Comparison of ENCODE assay signal across 31 mouse cellular contexts in genomic region chrX:72953464-72953863, GRCm38 (mm10). TPM values are rescaled to one million over a fixed set of nuclear protein-coding genes. Genes with fewer than 3 reads are reported as not detected.
DNase-seq lines count a peak whose midpoint lies in the region; ATAC-seq and TF ChIP-seq lines count a peak whose summit lies in the region.
"Had no signal": no experiment of that assay in that cellular context is flagged by ENCODE, and none has a peak within 500 bp of the region (broad histone marks: within the 10 kb centered on the region; RNA-seq: fewer than 3 reads in every experiment).

No protein-coding gene starts in this region.

- ATAC-seq in liver, embryonic 12.5 days = no peak
- no peak for ATAC-seq in hindbrain, postnatal 0 days
- ATAC-seq: hindbrain, embryonic 16.5 days; intestine, embryonic 16.5 days; midbrain, embryonic 15.5 days had no signal

- H3K79me2 ChIP-seq in liver, adult 2 months (ENCODE audit: control insufficient read depth, insufficient read depth, low read length) = no peaks in the 10 kb centered on the region

- no peaks in the 10 kb centered on the region for H3K4me1 ChIP-seq in liver, adult 2 months (ENCODE audit: control insufficient read depth, insufficient read depth, low read length)
- H3K4me1 ChIP-seq in liver, embryonic 12.5 days = no peaks in the 10 kb centered on the region
- no peaks in the 10 kb centered on the region for H3K4me1 ChIP-seq in hindbrain, postnatal 0 days (ENCODE audit: insufficient read depth, low read length)
- H3K4me1 ChIP-seq: embryonic facial prominence, embryonic 12.5 days; forebrain, embryonic 12.5 days; heart, embryonic 12.5 days; hindbrain, embryonic 10.5 days; limb, embryonic 13.5 days; midbrain, embryonic 15.5 days; neural tube, embryonic 12.5 days had no signal

- H3K27ac ChIP-seq in liver, adult 2 months (replicated peaks; ENCODE audit: insufficient read depth, low read depth, low read length) = no peak overlapping the region
- H3K27ac ChIP-seq in liver, embryonic 12.5 days = no peak overlapping the region
- H3K27ac ChIP-seq in hindbrain, postnatal 0 days = no peak overlapping the region
- H3K27ac ChIP-seq: embryonic facial prominence, embryonic 12.5 days; forebrain, embryonic 12.5 days; hindbrain, embryonic 10.5 days; limb, embryonic 13.5 days; liver, embryonic 14.5 days; midbrain, embryonic 15.5 days; neural tube, embryonic 12.5 days had no signal

- H3K9me3 ChIP-seq in liver, embryonic 12.5 days (replicated peaks) = no peaks in the 10 kb centered on the region
- H3K9me3 ChIP-seq in hindbrain, postnatal 0 days (ENCODE audit: low read length) = no peaks in the 10 kb centered on the region
- H3K9me3 ChIP-seq: embryonic facial prominence, embryonic 12.5 days; forebrain, embryonic 12.5 days; G1E; heart, embryonic 12.5 days; hindbrain, embryonic 10.5 days; limb, embryonic 13.5 days; midbrain, embryonic 15.5 days; neural tube, embryonic 12.5 days had no signal

- no peak for TF ChIP-seq CTCF in liver, adult 2 months (IDR thresholded peaks at IDR 0.05; ENCODE audit: low read depth, low read length)
- no peak for TF ChIP-seq CTCF in hindbrain, postnatal 0 days (IDR thresholded peaks at IDR 0.05; ENCODE audit: low read depth)

- TF ChIP-seq POLR2A in liver, adult 2 months (IDR thresholded peaks at IDR 0.05; ENCODE audit: extremely low read depth, insufficient read depth, low read length) = no peak

- no peak overlapping the region for H3K4me2 ChIP-seq in liver, embryonic 12.5 days
- H3K4me2 ChIP-seq in hindbrain, postnatal 0 days (ENCODE audit: low read depth, low read length) = no peak overlapping the region
- H3K4me2 ChIP-seq: embryonic facial prominence, embryonic 12.5 days; forebrain, embryonic 12.5 days; heart, embryonic 12.5 days; limb, embryonic 13.5 days; midbrain, embryonic 15.5 days; neural tube, embryonic 12.5 days had no signal

- H3K27me3 ChIP-seq in liver, adult 2 months (ENCODE audit: control insufficient read depth, insufficient read depth, low read length) = no peaks in the 10 kb centered on the region
- H3K27me3 ChIP-seq in liver, embryonic 12.5 days (replicated peaks) = no peaks in the 10 kb centered on the region
- no peaks in the 10 kb centered on the region for H3K27me3 ChIP-seq in hindbrain, postnatal 0 days (ENCODE audit: insufficient read depth, low read length)
- H3K27me3 ChIP-seq: CH12.LX; embryonic facial prominence, embryonic 12.5 days; forebrain, embryonic 12.5 days; heart, embryonic 12.5 days; limb, embryonic 13.5 days; midbrain, embryonic 15.5 days; neural tube, embryonic 12.5 days had no signal

- peak; percentile 75 for DNase-seq in liver, adult 2 months (ENCODE audit: extremely low read depth, low read depth, low spot score)
- peak; percentile 57 to 76 for DNase-seq in kidney, adult 8-10 months
- peak; percentile 40 for DNase-seq in kidney, postnatal 14 days
- DNase-seq in embryo, embryonic 11 days = no peak
- no peak for DNase-seq in hindbrain, postnatal 0 days (ENCODE audit: low spot score)
- DNase-seq in adrenal gland, postnatal 25 days = no peak
- DNase-seq: B cell, adult 2 months; cerebellum, adult 18-20 months; cerebellum, postnatal 14 days; gastrocnemius, postnatal 25 days; heart, adult 18-20 months; heart, postnatal 10 days; lung, postnatal 4 days; retina, postnatal 1 day; right cerebral cortex, postnatal 25 days; thymus, adult 18-20 months; thymus, postnatal 4 days had no signal

- peaks cover 45% of the 10 kb centered on the region for H3K36me3 ChIP-seq in liver, adult 2 months (ENCODE audit: control insufficient read depth, insufficient read depth, low read length)
- peaks cover 53% of the 10 kb centered on the region for H3K36me3 ChIP-seq in liver, embryonic 12.5 days
- H3K36me3 ChIP-seq in hindbrain, postnatal 0 days (ENCODE audit: insufficient read depth, low read length) = no peaks in the 10 kb centered on the region; the same call in 1 of the 2 replicates
- H3K36me3 ChIP-seq: embryonic facial prominence, embryonic 12.5 days had no signal

- no peak overlapping the region for H3K9ac ChIP-seq in liver, adult 2 months (ENCODE audit: low read depth, low read length)
- no peak overlapping the region for H3K9ac ChIP-seq in liver, embryonic 12.5 days
- H3K9ac ChIP-seq in hindbrain, postnatal 0 days (replicated peaks; ENCODE audit: low read length) = no peak overlapping the region
- H3K9ac ChIP-seq: embryonic facial prominence, embryonic 12.5 days; forebrain, embryonic 12.5 days; heart, embryonic 12.5 days; limb, embryonic 13.5 days; liver, embryonic 14.5 days; midbrain, embryonic 15.5 days; neural tube, embryonic 12.5 days had no signal

- H3K4me3 ChIP-seq in liver, adult 2 months (ENCODE audit: insufficient read depth, low read depth, low read length) = no peak overlapping the region
- no peak overlapping the region for H3K4me3 ChIP-seq in liver, embryonic 12.5 days
- no peak overlapping the region for H3K4me3 ChIP-seq in hindbrain, postnatal 0 days (ENCODE audit: low read length)
- H3K4me3 ChIP-seq: embryonic facial prominence, embryonic 12.5 days; forebrain, embryonic 12.5 days; heart, embryonic 12.5 days; hindbrain, embryonic 10.5 days; limb, embryonic 13.5 days; midbrain, embryonic 15.5 days; neural tube, embryonic 12.5 days had no signal

- WGBS in liver, adult 2 months = 46% methylated on average over 4 of the region's 4 CpGs
- 84% methylated on average over 4 of the region's 4 CpGs for WGBS in liver, embryonic 12.5 days (ENCODE audit: insufficient replicate concordance)
- 84% methylated on average over 4 of the region's 4 CpGs for WGBS in hindbrain, postnatal 0 days

RNA-seq across cellular contexts. Expression of gene Zfp185, which starts 33.7 kb away (rescaled TPM):
- total RNA-seq in liver, adult 2 months (2014; rRNA removed) = 0.13 and 0.18 TPM in 2 replicates
- 0.07 and 0.15 TPM in 2 replicates for polyA plus RNA-seq in liver, adult 2 months (2012; rRNA removed)
- 1.2 and 1.5 TPM in 2 replicates for polyA plus RNA-seq in liver, embryonic 12.5 days (2016; fragmentation: Nextera tagmentation; extraction: Ambion mirVana)
- total RNA-seq in hindbrain, postnatal 0 days (2014; rRNA removed) = 0.65 and 1.4 TPM in 2 replicates
- polyA plus RNA-seq in hindbrain, postnatal 0 days (2015; fragmentation: Nextera tagmentation; extraction: Ambion mirVana) = 1.1 and 1.2 TPM in 2 replicates
- 1.6 and 1.8 TPM in 2 replicates for total RNA-seq in adrenal gland, postnatal 25 days (2021)
- total RNA-seq: CH12.LX; megakaryocyte-erythroid progenitor cell, adult 5-6 weeks had no signal
- polyA plus RNA-seq: G1E had no signal

RNA-seq across cellular contexts. Expression of gene Nsdhl, which starts 35.1 kb away (rescaled TPM):
- total RNA-seq in liver, adult 2 months (2014; rRNA removed) = 26.0 and 35.0 TPM in 2 replicates
- 51.8 and 61.0 TPM in 2 replicates for polyA plus RNA-seq in liver, adult 2 months (2012; rRNA removed)
- 21.0 and 24.4 TPM in 2 replicates for polyA plus RNA-seq in liver, embryonic 12.5 days (2016; fragmentation: Nextera tagmentation; extraction: Ambion mirVana)
- 35.6 and 41.1 TPM in 2 replicates for total RNA-seq in hindbrain, postnatal 0 days (2014; rRNA removed)
- polyA plus RNA-seq in hindbrain, postnatal 0 days (2015; fragmentation: Nextera tagmentation; extraction: Ambion mirVana) = 38.0 and 40.8 TPM in 2 replicates
- 78.9 and 93.2 TPM in 2 replicates for total RNA-seq in adrenal gland, postnatal 25 days (2021)

RNA-seq across cellular contexts. Expression of gene Cetn2, which starts 35.3 kb away (rescaled TPM):
- 14.6 and 19.4 TPM in 2 replicates for total RNA-seq in liver, adult 2 months (2014; rRNA removed)
- 3.2 and 3.9 TPM in 2 replicates for polyA plus RNA-seq in liver, adult 2 months (2012; rRNA removed)
- 41.1 and 45.9 TPM in 2 replicates for polyA plus RNA-seq in liver, embryonic 12.5 days (2016; fragmentation: Nextera tagmentation; extraction: Ambion mirVana)
- total RNA-seq in hindbrain, postnatal 0 days (2014; rRNA removed) = 20.0 and 20.7 TPM in 2 replicates
- 67.1 and 79.9 TPM in 2 replicates for polyA plus RNA-seq in hindbrain, postnatal 0 days (2015; fragmentation: Nextera tagmentation; extraction: Ambion mirVana)
- total RNA-seq in adrenal gland, postnatal 25 days (2021) = 50.9 and 54.4 TPM in 2 replicates

Comparison
In these comparisons a context has a peak if more than half of its experiments do, and no peak if none do; other contexts are left out.
1. DNase-seq: peak in liver, adult 2 months (single experiment), kidney, adult 8-10 months (2 of 2) and kidney, postnatal 14 days (single experiment); none in embryo, embryonic 11 days (single experiment), hindbrain, postnatal 0 days (single experiment) and adrenal gland, postnatal 25 days (single experiment).